Mouse (Mus musculus) cerebellum, adult (tissue): ENCODE results near the gene Tcp11l1.

Experiments used
- ATAC-seq: cut with Nextera tagmentation; 2 replicates; pipeline ENCODE4 v1.9.2; 2017; ENCODE audit warnings: mild to moderate bottlenecking, moderate library complexity, mixed read lengths; ENCODE audit not compliant: insufficient number of reproducible peaks, low FRiP score, low TSS enrichment

Gene Tcp11l1

GRCm38 (mm10) chr2:104714254-104714691 lies 2.3 kb upstream of the Tcp11l1 start:
- ATAC-seq, result peak; percentile 71

- no peak for ATAC-seq
Observed at GRCm38 (mm10) chr2:104712486-104712809, 479 bp upstream of the Tcp11l1 start.

GRCm38 (mm10) chr2:104710670-104711370 lies 1.1 kb downstream of the Tcp11l1 start:
- ATAC-seq, result no peak

GRCm38 (mm10) chr2:104709786-104710337 lies 2.1 kb downstream of the Tcp11l1 start:
- ATAC-seq, result no peak

GRCm38 (mm10) chr2:104704355-104704754 lies 7.6 kb downstream of the Tcp11l1 start:
- ATAC-seq, result no peak

- ATAC-seq, result no peak
Observed at GRCm38 (mm10) chr2:104703158-104703557, 8.8 kb downstream of the Tcp11l1 start.

GRCm38 (mm10) chr2:104699659-104700058 lies 12.3 kb downstream of the Tcp11l1 start:
- no peak for ATAC-seq

GRCm38 (mm10) chr2:104692551-104692950 lies 19.4 kb downstream of the Tcp11l1 start:
- ATAC-seq, result no peak

GRCm38 (mm10) chr2:104690720-104691119 lies 21.2 kb downstream of the Tcp11l1 start:
- ATAC-seq, result no peak

- ATAC-seq, result peak; percentile 58
Observed at GRCm38 (mm10) chr2:104688724-104689123, 23.2 kb downstream of the Tcp11l1 start.

GRCm38 (mm10) chr2:104688321-104688720 lies 23.6 kb downstream of the Tcp11l1 start:
- no peak for ATAC-seq

GRCm38 (mm10) chr2:104687261-104687660 lies 24.7 kb downstream of the Tcp11l1 start:
- ATAC-seq, result no peak

- ATAC-seq, result peak; percentile 75
Observed at GRCm38 (mm10) chr2:104685418-104685817, 26.6 kb downstream of the Tcp11l1 start.

- no peak for ATAC-seq
Observed at GRCm38 (mm10) chr2:104684771-104685170, 27.2 kb downstream of the Tcp11l1 start.

GRCm38 (mm10) chr2:104677326-104677725 lies 34.6 kb downstream of the Tcp11l1 start:
- ATAC-seq, result no peak

GRCm38 (mm10) chr2:104671724-104672123 lies 40.2 kb downstream of the Tcp11l1 start:
- no peak for ATAC-seq

- no peak for ATAC-seq
Observed at GRCm38 (mm10) chr2:104669122-104669804, 42.7 kb downstream of the Tcp11l1 start.

GRCm38 (mm10) chr2:104663372-104664100 lies 48.4 kb downstream of the Tcp11l1 start:
- ATAC-seq, result no peak

GRCm38 (mm10) chr2:104658659-104659058 lies 53.3 kb downstream of the Tcp11l1 start:
- ATAC-seq, result no peak

- no peak for ATAC-seq
Observed at GRCm38 (mm10) chr2:104615985-104616711, 95.8 kb downstream of the Tcp11l1 start.
